Mouse (Mus musculus) lung, adult 2 months (tissue): Measurements from ENCODE around the gene Avpr1b. TPM values are rescaled to one million over a fixed set of nuclear protein-coding genes. Genes with fewer than 3 reads are reported as not detected.

ENCODE experiments used
- DNase-seq: peaks from one replicate; pipeline ENCODE4 v3.0.0; 2022
- H3K4me1 ChIP-seq: fragments of 200-500 bp; 2 replicates; pipeline ENCODE4 v1.6.1; 2011; ENCODE audit warnings: low read length; ENCODE audit not compliant: control insufficient read depth, insufficient read depth
- H3K4me3 ChIP-seq: fragments of 200-500 bp; replicated peaks from 2 replicates; pipeline ENCODE3; 2011; ENCODE audit warnings: low read depth, mild to moderate bottlenecking, control low read depth, low read length; ENCODE audit errors: extremely low read depth
- CTCF ChIP-seq: fragments of 200-500 bp; IDR thresholded peaks from 2 replicates; pipeline ENCODE4 v1.5.1; 2011; ENCODE audit warnings: mild to moderate bottlenecking, low read length, control low read depth; ENCODE audit not compliant: insufficient read depth
- POLR2A ChIP-seq: fragments of 200-500 bp; IDR thresholded peaks from 2 replicates; pipeline ENCODE4 v1.6.1; 2011; ENCODE audit warnings: low read depth, mild to moderate bottlenecking, control low read depth, low read length, borderline replicate concordance; ENCODE audit errors: extremely low read depth
- WGBS: fragments of 180-500 bp; shearing (Covaris S2); methylation state at CpG from one replicate; pipeline ENCODE4 v1.1.7; 2018; 5-methylcytosine and 5-hydroxymethylcytosine counted together
- polyA plus RNA-seq: library from polyadenylated mRNA; depleted of rRNA; stranded (reverse); fragments of >200 nt; gene quantifications from 2 replicates; pipeline ENCODE4 v1.2.3, GENCODE M21; 2012; rRNA removed

The Avpr1b gene
- polyA plus RNA-seq, 1 experiment = not detected

DNA sequence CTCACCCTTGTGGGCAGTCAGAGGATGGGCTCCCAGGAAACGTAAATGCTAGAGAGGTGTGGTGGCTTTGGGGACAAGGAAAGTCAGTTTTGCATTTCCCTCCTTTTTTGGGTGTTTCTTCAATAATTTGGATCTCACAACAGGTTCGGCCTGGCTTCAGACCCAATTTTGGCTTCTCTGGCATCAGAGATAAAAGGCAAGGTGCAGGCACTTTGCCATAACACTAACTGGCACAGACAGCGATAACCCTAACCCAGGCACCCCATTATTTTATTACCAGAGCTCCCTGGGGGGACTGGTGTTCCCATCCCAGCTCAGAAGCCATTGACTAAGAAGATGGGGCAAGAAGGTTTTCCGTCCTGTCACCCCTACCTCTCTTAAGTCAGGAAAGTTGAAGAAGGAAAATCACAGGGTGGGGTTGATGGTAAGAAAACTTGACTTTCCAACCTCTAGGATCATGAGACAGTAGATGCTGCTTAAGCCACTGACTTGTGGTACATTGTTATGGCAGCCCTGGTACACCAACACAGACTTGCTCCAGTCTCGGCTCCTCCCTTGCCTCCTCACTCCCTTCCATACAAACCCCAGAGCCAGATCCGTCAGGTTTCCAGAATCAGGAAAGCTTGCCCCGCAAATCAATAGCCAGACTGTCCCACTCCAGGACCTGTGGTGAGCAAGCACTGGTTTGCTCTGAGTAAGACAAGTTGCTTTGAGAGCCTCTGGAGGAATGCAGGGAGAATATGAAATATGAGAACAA, 61.9 kb downstream of the Avpr1b start:
- no peak for DNase-seq
- Histone ChIP-seq H3K4me1 (no peaks in the 10 kb centered on the region), H3K4me3 (no peak overlapping the region)
- WGBS = 72% methylated on average over 7 of the region's 7 CpGs
- TF ChIP-seq CTCF (no peak), POLR2A (no peak)

Other genes with a start within 250 kb of the Avpr1b start
- gene Srgap2, start 71.9 kb upstream of the Avpr1b start, polyA plus RNA-seq = 25.6 and 34.8 TPM in 2 replicates
- 0.20 and 0.38 TPM in 2 replicates for gene Fam72a, start 71.3 kb upstream of the Avpr1b start, polyA plus RNA-seq
- 0.60 and 0.65 TPM in 2 replicates for gene Ctse, start 39.1 kb downstream of the Avpr1b start, polyA plus RNA-seq
- 7.4 and 8.4 TPM in 2 replicates for gene Rab7b, start 89.5 kb downstream of the Avpr1b start, polyA plus RNA-seq
- 25.6 and 38.8 TPM in 2 replicates for gene Slc26a9, start 144.8 kb downstream of the Avpr1b start, polyA plus RNA-seq
- gene Pm20d1, start 198.1 kb downstream of the Avpr1b start, polyA plus RNA-seq = 1.8 and 2.6 TPM in 2 replicates
- 48.5 and 61.2 TPM in 2 replicates for gene Slc41a1, start 228.3 kb downstream of the Avpr1b start, polyA plus RNA-seq